Mouse (Mus musculus) monocyte, adult 59 days (primary cell): Measurements from ENCODE around the gene Gm17581. TPM values are rescaled to one million over a fixed set of nuclear protein-coding genes. Genes with fewer than 3 reads are reported as not detected.

Experiments used
- total RNA-seq, 2 experiments: library from RNA; stranded (reverse); gene quantifications; one replicate each; pipeline ENCODE4 v1.2.4; 2023

Gene Gm17581
- total RNA-seq: not detected

GRCm38 (mm10) chr2:155735766-155736165, at the start of gene Gm17581:
Gene Gm17581, minus strand, starts transcription at chr2:155735866.

GRCm38 (mm10) chr2:155774927-155775684, 39.4 kb upstream of the Gm17581 start, which contains the start of gene Mmp24:
Gene Mmp24, plus strand, starts transcription at chr2:155775342.

GRCm38 (mm10) chr2:155751014-155751786, 15.5 kb upstream of the Gm17581 start, which contains the start of gene Procr:
Gene Procr, plus strand, starts transcription at chr2:155751117.

GRCm38 (mm10) chr2:155729158-155729645, 6.5 kb downstream of the Gm17581 start, which contains the start of gene Edem2:
Gene Edem2, minus strand, starts transcription at chr2:155729475.

GRCm38 (mm10) chr2:155691723-155692493, 43.8 kb downstream of the Gm17581 start, which contains the start of gene Trpc4ap:
Gene Trpc4ap, minus strand, starts transcription at chr2:155692384.

Other genes starting within 250 kb of the Gm17581 start
- 10 to 100 TPM; 15.5 to 16.7 TPM for gene Acss2, start 217.9 kb downstream of the Gm17581 start, total RNA-seq
- gene Ggt7, start 217.6 kb downstream of the Gm17581 start, total RNA-seq: not detected
- gene Gss, start 143.1 kb downstream of the Gm17581 start, total RNA-seq: 10 to 100 TPM; 33.7 to 39.6 TPM
- gene Myh7b, start 124.7 kb downstream of the Gm17581 start, total RNA-seq: under 1 TPM in 1 of 2 experiments, not detected in 1; 0.12 TPM
- 100 to 1,000 TPM; 187 to 191 TPM for gene Trpc4ap, start 43.5 kb downstream of the Gm17581 start, total RNA-seq
- gene Edem2, start 6.4 kb downstream of the Gm17581 start, total RNA-seq: 10 to 100 TPM; 46.1 to 49.8 TPM
- 1 to 10 TPM; 2.0 to 2.3 TPM for gene Procr, start 15.3 kb upstream of the Gm17581 start, total RNA-seq
- gene Mmp24, start 39.5 kb upstream of the Gm17581 start, total RNA-seq: not detected
- gene BC029722, start 83.6 kb upstream of the Gm17581 start, total RNA-seq: 10 to 100 TPM; 16.6 to 19.8 TPM
- gene Eif6, start 91.1 kb upstream of the Gm17581 start, total RNA-seq: 100 to 1,000 TPM; 105 to 131 TPM
- gene Fam83c, start 99.0 kb upstream of the Gm17581 start, total RNA-seq: not detected
- gene Uqcc1, start 194.4 kb upstream of the Gm17581 start, total RNA-seq: 10 to 100 TPM; 19.4 to 29.6 TPM
- not detected for gene Gm15557, start 204.9 kb upstream of the Gm17581 start, total RNA-seq
- not detected for gene Gdf5, start 209.5 kb upstream of the Gm17581 start, total RNA-seq
- 10 to 100 TPM; 52.9 to 56.1 TPM for gene Cep250, start 220.6 kb upstream of the Gm17581 start, total RNA-seq